Mouse (Mus musculus) cerebellum, adult 9-10 months (tissue): ENCODE data around the gene Tprkb.
"Not testable (repeated sequence)": the region's sequence is repeated elsewhere in the genome, so short reads cannot be mapped to it uniquely, and the experiment has no call there.

Source experiments
- DNase-seq: peaks from one replicate; pipeline ENCODE4 v3.0.0; 2022

Tprkb gene

GRCm38 (mm10) chr6:85976242-85976641 lies 64.6 kb downstream of the Tprkb start:
- no peak for DNase-seq

DNA sequence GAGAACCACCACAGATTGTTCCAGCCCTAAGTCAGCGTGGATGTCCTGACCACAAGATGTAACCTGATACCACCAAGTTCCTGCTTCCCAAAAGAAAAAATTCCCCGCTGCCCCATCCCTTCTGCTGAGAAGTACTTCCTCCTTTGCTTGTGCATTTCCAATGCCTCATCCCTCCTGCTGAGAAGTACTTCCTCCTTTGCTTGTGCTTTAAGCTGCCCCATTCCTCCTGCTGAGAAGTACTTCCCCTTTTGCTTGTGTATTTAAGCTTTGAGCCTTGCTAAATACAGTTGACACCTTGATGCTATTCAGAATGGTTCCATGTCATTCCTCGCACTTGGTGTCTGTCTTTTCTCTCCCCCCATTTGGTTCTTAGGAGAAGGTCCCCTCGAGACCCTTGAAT lies 67.1 kb downstream of the Tprkb start:
- not testable (repeated sequence) for DNase-seq
